Mouse (Mus musculus) CD4-positive, CD25-positive, alpha-beta regulatory T cell, adult 4 months (primary cell): ENCODE results near the gene D1Pas1. TPM values are rescaled to one million over a fixed set of nuclear protein-coding genes. Genes with fewer than 3 reads are reported as not detected.

Source experiments
- ATAC-seq: one replicate; pipeline ENCODE4 v1.8.0; 2017
- polyA plus RNA-seq, 2 experiments: library from polyadenylated mRNA; unstranded; fragments of 100-300 nt; shearing (Covaris generic); gene quantifications; one replicate each; pipeline ENCODE4 v1.2.1; 2017

The D1Pas1 gene
- not detected for polyA plus RNA-seq

DNA sequence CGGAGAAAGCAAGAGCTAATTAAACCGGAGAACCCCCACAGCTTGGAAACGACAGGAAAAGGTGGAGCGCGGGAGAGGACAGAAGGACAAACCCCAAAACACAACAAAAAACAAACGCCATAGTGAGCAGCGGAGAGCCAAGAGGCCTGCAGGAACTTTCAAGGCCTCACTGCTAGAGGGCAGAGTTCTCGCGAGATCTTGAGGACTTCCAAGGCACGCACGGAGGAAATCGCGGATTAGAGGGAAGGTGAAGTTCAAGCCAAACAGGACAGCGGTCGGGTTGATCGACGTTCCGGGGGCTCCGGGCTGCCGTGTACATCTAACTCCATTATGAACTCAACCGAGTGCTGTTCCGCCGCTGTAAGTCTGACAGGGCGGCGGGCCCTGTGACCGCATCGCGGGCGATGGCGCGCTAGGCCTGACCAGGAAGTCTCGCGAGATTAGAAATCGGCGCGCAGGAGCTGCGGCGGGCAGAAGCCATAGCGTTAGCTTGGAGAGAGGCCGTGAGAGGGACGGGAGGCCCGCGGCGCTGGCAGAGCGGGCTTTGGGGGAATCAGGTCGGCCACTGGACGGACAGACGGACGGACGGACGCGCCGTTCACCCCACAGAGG lies at the start of gene D1Pas1:
Gene D1Pas1 (plus strand): TSS at position 216 of the 612 bp plus-strand sequence.
- no peak for ATAC-seq

DNA sequence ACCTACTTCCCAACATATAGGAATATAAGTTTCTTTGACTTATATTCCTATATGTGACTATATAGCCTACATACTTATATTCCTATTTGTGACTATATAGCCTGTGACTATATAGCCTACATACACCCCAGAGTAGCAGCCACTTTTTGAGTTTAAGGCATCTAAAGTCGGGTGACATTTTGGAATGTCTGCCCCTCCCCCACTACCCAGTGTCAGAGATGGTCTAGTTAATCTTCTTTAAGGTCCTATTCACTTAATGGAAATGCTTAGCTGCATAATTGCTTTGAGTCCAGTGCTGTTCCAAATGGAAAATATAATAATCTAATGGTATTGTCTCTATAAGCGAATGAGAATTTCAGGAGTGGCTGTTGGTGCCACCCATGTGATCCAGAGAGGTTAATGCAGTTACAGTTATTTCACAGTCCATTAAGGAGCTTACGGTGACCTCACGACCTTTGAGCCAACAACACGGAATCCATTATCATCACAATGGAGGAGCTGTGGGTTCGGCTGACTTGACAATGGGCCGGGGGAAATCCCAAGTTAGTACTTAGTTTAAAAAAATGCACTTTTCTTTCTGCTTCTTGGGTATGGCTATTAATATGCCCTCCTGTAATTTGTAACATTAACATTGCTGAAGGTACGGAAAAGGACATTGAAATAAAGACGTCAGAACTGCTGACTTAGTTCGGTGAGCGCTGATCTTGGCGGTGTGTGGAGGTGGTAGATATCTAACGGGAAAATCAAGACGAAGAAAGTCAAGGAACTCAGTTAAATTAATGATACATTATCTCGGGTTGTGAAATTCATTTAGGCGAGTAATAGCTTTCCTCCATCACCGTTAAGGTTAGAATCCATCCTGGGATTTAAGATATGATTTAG lies 44.5 kb upstream of the D1Pas1 start:
- no peak for ATAC-seq

GRCm38 (mm10) chr1:186924027-186924426 lies 43.2 kb upstream of the D1Pas1 start:
- ATAC-seq: no peak

- ATAC-seq: no peak
Measured at GRCm38 (mm10) chr1:186925411-186925810, 41.8 kb upstream of the D1Pas1 start.

GRCm38 (mm10) chr1:186926316-186926949 lies 40.8 kb upstream of the D1Pas1 start:
- ATAC-seq: no peak

GRCm38 (mm10) chr1:186926950-186927316 lies 40.3 kb upstream of the D1Pas1 start:
- ATAC-seq: no peak

GRCm38 (mm10) chr1:186927494-186927893 lies 39.7 kb upstream of the D1Pas1 start:
- no peak for ATAC-seq

- no peak for ATAC-seq
Measured at GRCm38 (mm10) chr1:186930160-186930887, 36.9 kb upstream of the D1Pas1 start.

GRCm38 (mm10) chr1:186930888-186931233 lies 36.4 kb upstream of the D1Pas1 start:
- ATAC-seq: no peak

DNA sequence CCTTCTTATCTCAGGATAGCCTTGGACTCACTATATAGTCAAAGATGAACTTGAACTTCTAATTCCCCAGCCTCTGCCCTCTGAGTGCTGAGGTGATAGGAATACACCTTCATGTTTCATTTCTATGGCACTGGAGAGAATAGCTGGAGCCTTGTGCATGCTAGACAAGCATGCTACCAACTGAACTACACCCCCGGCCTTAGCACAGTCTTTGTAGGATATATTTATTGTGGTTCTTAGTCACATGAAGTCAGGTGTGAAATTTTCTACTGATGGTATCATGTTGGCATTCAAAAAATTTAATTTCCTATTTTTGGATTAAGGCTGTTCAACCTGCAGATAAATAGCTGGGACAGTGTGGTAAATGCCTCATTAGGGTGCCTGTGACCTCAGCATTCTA lies 33.0 kb upstream of the D1Pas1 start:
- no peak for ATAC-seq

- no peak for ATAC-seq
Measured at GRCm38 (mm10) chr1:186952381-186952780, 14.8 kb upstream of the D1Pas1 start.

- no peak for ATAC-seq
Measured at GRCm38 (mm10) chr1:186954591-186954990, 12.6 kb upstream of the D1Pas1 start.

GRCm38 (mm10) chr1:186959380-186959779 lies 7.8 kb upstream of the D1Pas1 start:
- no peak for ATAC-seq

- ATAC-seq: no peak
Measured at GRCm38 (mm10) chr1:186964143-186964875, 2.9 kb upstream of the D1Pas1 start.

DNA sequence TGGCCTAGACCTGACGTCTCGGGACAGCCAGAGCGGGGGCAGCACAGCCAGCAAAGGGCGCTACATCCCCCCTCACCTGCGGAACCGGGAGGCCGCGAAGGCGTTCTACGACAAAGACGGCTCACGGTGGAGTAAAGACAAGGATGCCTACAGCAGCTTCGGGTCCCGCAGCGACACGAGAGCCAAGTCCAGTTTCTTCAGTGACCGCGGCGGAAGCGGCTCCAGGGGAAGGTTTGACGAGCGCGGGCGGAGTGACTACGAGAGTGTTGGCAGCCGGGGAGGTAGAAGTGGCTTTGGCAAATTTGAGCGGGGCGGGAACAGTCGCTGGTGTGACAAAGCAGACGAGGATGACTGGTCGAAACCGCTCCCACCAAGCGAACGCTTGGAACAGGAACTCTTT lies 710 bp downstream of the D1Pas1 start:
- ATAC-seq: no peak

DNA sequence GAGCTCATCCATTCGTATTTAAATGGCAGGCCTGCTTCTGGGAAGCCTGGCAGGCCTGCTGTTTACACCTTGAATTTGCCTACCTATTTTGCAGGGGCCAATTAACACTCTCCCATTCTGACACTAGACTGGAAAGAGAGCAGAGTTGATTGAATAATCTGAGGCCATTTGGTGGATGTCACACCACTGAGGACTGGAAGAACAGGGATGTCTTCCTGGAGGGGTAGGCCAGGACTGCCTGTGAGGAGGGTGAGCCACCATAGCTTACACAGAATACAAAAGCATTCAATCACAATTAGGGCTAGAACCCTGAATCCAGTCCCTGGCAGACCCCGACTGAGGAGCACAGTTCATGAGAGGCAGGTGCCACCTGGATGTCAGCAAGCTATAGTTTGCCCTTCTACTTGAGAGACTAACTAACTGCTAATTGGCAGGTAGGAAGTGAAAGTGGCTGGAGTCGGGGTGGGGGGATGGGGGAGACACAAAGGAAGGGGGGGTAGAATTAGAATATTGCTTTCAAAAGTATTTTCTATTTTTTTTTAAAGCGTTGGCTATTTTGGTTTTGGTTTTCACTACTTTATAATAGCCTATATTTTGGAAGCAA lies 9.8 kb downstream of the D1Pas1 start:
- ATAC-seq: no peak

DNA sequence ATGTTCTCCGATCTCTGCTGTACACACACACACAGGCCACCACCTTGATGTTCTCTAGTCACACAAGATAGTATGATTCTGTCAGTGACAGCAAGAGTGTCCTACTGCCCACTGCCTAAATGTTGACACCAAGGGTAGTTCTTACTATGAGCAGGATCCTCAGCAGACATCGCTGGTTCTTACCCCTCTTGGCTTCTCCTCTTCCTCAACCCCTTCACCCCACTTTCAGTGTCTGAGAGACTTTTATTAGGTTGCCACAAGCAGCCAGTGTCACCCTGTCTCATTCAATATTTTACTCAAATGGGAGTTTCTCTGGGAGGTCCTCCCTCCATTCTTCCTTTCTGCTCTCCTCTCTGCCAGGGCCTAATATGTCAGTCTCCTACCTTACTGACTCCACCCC lies 10.6 kb downstream of the D1Pas1 start:
- no peak for ATAC-seq

DNA sequence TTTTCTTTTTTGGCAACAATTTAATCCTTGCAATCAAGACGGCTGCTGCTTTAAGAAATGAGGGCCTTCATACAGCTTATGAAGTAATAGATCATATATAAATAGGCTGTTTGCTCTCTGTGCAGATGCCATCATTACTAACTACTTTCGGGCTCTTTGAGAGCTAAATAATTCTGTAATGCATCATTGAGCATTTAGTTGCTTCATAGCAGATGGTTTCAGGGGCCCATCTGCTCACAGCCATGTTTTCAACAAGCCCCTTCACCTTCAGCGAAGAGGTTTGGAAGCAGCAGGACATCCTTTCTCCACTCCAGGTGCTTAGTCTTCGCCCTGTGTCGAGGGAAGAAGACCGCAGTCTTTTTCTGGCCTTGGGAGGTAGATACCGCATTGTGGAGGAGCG lies 12.2 kb downstream of the D1Pas1 start:
- no peak for ATAC-seq

DNA sequence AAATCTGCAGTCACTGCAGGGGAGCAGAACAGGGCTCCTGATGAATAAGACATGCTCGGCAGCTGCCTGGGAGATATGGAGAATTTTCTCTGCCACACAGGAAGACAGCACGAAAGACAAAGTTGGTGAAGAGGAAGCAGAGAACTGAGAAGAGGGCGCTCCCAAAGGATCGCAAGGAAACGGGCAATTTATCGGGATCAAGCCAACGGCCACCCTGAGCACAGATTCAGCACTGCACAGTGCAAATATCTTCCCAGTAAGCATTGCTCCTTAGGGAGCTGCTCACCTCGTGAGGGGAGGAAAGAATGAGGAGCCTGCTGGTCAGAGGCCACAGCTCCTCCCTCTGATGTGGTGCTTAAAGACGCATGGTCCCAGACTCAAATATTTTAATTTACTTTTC lies 13.3 kb downstream of the D1Pas1 start:
- ATAC-seq: no peak

GRCm38 (mm10) chr1:186985131-186985530 lies 17.9 kb downstream of the D1Pas1 start:
- ATAC-seq: no peak

GRCm38 (mm10) chr1:186986086-186986485 lies 18.9 kb downstream of the D1Pas1 start:
- no peak for ATAC-seq

- ATAC-seq: no peak
Measured at GRCm38 (mm10) chr1:186986506-186986905, 19.3 kb downstream of the D1Pas1 start.
